Mouse (Mus musculus) urinary bladder, adult 2 months (tissue): Measurements from ENCODE around the gene Slit2. TPM values are rescaled to one million over a fixed set of nuclear protein-coding genes. Genes with fewer than 3 reads are reported as not detected.

Experiments
- DNase-seq: peaks from one replicate; pipeline ENCODE4 v3.0.0; 2022; ENCODE audit warnings: low spot score
- polyA plus RNA-seq: library from polyadenylated mRNA; depleted of rRNA; stranded (reverse); fragments of >200 nt; gene quantifications from 2 replicates; pipeline ENCODE4 v1.2.3, GENCODE M21; 2012; rRNA removed

Gene Slit2
- polyA plus RNA-seq = 4.8 and 6.5 TPM in 2 replicates

DNA sequence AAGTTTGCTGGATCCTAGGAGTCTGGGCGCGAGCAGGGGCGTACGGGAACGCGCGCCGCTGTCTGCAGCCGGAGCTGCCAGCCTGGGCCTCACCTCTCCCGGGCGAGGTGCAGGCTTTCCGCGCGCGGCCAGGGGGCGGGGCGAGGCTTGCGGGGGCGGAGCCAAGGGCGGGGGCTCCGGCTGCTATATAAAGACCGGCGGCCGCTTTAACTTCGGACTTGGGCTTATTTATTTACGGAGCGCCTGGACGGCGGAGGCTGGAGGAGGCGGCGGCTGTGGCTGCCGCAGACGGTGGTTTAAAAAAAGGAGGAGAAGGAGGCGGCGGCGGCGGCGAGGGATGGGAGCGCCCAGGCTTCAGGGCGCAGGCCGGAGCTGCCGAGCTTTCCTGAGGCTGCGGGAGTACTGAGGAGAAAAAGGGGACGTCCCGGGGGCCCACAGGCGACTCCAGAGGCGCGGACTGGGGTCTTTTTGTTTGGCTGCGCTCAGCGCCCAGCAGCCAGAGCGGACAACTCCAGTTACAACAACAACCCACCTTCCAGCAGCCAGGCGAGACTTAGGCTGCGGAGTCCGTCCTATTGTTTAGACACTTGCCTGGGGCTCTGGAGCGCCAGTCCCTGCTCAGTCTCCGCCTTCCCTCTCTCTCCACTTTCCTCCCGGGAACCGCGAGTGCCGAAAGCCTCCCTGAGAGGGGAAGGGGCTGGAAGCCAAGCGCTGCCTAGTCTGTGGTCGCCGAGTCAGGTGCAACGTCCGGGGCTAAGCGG, at the start of gene Slit2:
TSS of gene Slit2 (plus strand) at position 198 of the 761 bp plus-strand sequence.
- peak; percentile 82 for DNase-seq

DNA sequence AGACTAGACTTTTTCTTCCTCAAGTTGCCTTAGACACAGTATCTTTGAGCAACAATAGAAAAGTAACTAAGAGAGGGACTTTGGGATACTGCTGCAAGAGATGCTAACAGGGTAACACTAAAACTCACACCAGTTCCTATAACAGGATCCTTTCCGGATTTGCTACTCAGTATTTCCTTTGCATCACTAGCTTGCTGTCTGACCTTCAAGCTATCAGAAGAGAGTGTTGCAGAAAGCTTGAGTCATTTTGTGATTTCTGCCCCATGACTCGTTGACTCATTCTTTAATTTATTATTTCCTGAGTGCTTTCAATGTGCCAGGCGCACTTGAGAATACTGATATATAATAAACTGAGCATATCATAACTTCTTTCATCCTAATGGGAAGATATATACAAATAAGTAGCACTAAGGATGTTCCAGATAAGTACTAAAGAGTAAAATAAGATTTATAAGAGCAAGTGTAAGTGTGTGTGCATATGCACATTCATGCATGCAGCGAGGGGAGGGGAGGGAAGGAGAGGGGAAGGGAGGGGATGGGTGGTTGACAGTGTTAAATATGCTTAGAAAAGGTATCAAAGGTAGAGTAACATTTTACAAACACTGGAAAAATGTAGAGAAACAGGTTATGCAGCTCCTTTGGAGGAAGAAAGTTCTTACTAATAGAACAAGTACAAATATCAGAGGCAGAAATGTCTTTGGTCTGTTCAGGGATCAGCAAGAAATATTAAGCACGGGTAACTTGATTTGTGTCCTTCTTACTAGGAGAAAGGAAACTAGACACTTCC, 44.2 kb upstream of the Slit2 start:
- no peak for DNase-seq

DNA sequence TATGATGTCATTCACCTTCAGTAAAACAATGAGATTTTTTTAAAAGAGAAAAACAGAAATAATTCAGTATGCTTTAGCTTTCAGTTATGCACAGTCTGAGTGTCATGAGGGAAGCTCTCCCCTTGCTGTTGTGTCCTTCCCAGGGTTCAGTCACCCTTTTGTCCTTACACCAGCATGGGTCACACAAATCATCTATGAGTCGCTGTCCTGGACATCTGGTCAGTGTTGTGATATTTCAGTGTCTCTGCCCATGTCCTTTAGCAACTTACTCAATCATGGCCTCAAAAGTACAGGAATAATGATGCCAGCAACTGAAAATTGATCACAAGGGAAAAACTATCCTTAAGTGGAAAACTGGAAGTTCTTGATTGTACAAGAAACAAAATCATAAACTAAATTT, 26.5 kb upstream of the Slit2 start:
- no peak for DNase-seq

DNA sequence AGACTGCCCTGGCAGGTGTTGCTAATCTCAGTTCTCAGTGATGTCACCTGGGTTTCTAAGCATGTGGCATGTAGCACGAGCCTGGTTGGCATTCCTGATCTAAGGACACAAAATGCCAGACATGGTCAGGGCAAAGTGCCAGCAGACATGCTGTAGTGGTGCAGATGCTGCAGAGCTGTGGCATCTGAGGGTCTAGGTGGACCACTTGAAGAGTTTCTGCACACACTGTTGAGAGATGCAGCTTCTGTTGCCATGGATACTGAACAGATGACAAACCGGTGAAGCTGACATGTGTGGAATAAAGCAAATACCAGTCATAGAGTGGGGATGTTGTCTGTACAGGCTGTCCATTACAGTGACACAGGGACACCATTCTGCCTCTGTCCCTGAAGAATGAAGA, 7.1 kb upstream of the Slit2 start:
- DNase-seq = no peak

DNA sequence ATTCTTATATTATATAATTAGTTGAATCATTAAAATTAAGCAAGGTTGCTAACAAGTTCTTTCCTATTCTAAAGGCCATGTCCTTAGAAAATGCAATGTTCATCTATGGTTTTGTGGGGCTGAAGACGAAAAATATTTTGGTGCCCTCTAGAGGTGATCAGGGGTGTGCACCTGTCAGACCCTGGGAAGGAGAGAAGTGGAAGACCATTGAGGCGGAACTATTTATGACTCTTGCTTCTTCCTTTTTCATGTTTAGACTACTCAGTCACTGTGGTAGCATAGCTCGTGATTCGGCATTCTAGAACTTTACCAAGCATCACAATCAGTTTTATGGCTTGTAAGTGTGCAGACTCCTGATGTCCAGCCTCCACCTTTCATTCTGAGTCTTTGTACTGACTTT, 3.6 kb upstream of the Slit2 start:
- no peak for DNase-seq

DNA sequence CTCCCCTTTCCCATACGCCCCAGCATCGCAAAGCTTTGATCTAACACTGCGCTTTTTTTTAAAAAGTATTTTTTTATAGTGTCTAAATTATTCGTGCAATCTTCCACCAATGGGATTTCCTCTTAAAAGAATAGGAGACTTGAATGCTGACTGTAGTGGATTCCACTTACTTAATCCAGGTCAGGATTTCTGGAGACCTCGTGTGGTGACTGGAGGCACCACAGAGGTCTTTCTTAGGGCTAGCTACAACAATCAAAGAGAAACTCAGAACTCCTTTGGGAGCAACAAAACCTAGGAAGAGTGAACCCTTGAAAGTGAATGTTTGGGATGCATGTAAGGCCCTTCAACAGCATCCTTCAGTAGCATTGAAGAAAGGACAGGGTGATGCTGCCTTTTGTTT, 2.5 kb upstream of the Slit2 start:
- DNase-seq = no peak

DNA sequence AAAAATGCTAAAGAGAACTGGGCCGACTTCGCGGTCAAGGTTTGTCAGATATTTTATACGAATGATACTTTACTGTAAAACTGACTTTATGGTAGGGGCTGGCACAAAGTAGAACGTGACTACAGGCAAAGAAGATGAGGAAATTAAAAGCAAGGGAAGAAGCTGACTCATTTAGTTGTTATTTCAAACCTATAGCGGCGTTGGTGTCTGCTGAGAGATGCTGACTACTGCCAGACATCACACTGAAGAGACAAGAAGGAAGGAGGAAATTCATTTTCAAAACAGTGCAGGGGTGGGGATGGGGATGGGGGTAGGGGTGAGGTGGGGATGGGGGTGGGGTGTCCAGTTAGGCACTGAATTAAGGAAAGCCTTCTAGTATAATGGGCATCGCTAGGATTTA, 987 bp upstream of the Slit2 start:
- DNase-seq = no peak

DNA sequence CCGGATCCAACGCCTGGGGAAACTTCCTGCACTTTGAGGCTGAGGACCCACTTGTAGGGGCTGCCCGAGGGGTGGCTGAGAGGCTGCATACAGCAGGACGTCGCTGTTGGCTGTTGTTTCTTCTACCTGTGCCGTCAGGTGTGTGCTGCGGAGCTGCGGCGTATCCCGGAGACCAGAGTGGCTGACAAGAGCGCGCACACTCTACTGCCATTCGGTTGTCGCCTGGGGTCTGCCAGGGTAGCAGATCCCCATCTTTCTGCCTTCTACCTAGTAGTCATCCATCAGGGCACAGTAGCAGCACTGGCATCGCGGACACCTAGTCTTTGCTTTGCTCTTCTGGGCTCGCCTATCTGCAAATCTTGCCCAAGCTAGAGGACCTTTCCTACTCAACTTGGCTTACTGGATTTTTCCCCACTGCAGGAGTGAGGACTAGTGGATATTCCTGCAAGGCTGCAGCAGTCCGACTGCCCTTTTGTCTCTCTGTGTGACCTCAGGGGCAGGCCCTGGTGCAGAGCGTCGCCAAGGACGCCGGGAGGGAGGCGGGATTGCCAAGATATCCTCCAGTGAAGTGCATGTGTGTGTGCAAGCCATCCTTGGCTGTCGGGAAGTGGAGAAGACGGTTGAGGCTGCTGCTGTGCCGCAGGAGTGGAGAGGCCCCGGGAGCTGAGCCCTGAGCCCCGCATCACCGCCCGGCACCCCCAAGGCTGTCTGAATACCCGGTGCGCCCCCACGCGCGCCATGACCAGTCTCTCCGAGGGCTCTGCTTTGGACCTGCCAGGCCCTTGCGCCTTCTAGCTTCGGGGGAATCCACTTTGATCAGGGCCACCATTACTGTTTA, 1.0 kb downstream of the Slit2 start:
- DNase-seq = no peak

DNA sequence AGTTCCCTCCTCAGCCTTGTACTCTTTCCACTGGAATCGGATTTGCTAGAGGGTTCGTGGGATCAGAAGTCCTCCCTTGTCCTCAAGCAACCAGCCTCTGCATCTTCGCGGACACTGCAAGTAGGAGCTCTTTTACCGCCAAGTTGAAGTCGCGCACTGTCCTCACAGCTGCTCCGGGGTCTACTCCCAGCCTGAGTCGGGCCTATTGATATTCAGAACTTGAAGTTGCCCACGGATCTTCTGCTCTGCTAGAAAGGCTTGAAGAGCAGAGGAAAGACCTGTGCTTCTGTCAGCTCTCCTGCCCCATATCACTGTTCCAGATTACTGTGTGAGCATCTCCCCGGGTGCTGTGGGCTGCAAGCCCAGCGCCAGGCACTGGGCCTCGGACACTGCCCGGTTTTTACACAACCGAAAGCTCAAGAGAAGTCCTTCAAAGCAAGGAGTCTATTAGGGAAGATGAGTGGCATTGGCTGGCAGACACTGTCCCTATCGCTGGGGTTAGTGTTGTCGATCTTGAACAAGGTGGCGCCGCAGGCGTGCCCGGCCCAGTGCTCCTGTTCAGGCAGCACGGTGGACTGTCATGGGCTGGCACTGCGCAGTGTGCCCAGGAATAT, 1.8 kb downstream of the Slit2 start:
- no peak for DNase-seq

DNA sequence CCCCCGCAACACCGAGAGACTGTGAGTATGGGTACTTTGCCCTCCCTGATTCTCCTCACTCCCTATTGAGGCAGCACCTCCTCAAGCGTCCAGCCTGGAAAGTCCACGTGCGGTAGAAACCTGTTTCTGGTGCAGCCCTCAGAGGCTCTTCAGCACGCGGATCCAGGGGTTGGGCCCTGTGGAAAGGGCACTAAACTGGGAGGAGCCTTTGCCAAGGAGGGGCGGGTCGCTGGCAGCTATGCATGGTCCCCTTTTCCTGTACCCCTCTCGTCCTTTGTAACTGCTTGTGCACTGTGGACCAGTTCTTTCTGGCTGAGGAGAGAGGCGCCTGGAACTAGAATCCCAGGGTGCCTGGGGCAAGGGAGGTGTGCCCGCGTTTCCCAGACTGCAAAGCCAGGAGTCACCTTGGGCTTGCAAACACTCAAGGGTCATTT, 2.3 kb downstream of the Slit2 start:
- DNase-seq = no peak

DNA sequence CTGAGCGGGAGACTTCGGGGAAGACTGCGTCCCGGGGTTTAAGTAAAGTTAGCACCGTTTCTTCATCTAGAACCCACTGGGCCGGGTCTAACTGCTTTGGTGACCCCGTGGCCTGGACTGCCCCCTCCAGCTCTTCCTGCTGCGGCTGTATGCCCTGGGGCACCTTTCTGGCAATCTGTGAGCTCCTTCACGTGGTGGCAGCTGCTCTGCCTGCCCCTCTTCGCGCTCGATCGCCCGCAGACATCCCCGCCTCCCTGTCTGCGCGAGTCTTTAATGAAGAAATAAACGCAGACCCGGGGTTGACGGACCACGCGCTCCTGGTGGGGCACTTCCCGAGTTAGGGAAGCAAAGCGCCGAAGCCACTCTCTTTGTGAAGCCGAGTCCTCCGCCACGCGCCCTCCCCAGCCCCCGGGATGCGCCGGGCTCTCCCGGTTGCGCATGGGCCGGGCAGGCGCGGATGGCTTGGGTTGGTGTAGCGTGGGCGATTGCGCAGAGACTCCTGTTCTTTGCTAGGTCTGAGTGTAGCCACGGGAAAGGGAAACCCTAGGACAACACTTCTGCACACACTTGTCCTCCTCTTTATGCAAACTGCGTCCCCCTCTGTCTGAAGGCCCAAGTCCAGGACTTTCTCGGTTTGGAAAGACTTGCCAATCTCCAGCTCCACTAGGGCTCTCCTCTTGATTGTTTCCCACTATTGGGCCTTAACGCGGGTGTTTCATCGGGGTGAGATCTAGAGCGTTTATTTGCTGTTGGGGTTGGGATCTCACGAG, 3.1 kb downstream of the Slit2 start:
- DNase-seq = no peak

DNA sequence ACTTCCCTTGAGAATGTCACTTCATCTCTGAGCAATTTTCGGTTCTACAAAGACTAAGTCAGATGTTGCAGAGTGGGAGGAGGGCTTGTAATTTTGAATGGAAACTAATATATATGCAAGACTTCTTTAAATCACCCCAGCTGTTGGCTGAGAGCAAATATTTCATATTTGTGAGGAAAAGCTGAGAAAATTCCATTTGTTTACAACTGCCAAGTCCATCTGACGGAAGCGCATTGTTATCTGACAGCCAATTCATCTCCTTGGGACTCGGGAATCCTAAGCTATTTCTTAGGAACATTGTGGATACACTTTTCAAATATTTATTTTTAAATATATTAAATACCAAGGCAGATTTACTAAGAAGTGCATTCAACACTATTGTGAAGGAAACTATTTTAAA, 8.0 kb downstream of the Slit2 start:
- DNase-seq = no peak

DNA sequence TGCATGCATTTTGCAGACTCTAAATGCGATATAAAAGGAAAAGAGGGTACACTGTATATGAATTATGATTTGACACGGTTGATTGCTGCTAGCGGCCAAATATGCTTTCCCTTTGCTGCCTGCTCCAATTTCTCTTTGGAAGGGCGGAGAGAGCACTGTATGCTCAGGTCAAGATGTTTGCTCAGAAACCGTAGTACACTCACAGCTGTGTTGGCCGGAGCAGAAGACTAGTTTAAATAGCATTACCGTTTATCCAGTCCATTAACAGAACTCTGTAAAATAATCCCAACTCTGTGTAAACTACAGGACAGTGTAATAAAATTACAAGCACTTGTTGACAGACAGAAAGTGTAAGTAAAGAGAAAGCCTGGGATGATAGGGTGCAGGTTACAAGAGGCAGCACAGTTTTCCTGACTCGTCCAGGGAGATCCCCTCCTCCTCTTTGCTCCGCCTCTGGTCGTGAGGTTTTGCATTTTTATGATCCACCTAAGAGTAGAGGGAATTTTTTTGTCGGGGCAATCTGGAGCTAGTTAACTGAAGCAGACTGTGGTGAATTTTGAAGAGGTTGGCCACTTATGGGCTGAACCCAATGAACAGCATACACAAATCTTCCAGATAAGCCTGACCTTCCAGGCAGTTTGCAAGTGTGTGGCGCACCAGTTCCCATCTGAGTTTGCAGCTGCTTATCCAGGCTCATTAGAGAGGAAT, 20.9 kb downstream of the Slit2 start:
- no peak for DNase-seq

DNA sequence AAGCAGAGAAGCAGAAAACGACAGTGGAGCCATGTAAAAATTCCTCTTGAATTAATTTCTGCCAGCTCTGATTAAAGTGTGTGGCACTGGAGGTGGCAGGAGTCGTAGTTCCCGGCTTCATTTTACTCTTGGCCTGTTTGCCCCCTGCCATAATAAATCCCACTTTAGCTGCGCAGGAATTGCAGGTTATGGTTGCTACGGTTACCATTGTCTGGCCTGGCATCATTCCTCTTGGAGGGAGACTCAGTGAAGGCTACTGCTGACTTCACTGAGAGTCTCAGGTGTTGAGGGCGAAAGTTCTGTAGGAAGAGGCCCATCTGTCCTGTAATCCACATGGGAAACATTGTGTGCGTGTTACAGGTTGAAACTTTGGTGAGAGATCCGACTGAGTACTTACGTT, 22.6 kb downstream of the Slit2 start:
- DNase-seq = no peak

DNA sequence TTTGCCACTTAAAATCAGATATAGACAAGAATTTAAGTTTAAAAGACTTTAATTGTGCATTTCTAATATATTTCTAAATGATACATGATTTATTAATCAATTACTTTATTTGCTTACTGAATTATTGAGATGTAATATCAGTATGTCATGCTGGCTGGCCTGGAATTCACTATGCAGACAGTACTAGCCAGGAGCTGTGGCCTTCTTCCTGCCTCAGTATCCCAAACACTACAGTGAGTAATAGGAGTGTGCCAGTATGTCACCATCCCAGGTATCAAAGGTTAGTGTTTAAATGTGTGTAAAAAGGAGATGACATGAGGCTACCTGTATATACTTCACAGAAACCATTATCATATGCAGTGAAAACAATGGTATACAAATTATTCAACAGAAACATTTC, 23.1 kb downstream of the Slit2 start:
- DNase-seq = no peak

DNA sequence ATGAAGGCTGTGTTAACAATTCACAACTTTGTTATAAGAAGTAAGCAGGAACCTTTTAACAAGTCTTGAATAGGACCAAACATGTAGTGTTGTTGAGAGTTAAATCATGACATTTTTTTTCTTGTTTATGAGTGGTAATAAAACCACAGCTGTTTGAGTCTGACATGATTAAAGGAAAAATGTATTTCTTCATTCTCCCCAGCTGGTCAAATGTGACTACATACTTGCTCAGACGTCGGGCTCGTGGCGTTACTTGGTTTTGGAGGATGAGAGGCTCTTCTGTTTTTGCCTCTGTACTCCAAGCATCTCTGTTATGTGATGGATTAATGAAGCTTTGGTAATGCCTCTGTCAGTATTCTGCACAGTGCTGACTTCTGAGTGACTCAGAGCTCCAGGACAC, 40.5 kb downstream of the Slit2 start:
- no peak for DNase-seq

DNA sequence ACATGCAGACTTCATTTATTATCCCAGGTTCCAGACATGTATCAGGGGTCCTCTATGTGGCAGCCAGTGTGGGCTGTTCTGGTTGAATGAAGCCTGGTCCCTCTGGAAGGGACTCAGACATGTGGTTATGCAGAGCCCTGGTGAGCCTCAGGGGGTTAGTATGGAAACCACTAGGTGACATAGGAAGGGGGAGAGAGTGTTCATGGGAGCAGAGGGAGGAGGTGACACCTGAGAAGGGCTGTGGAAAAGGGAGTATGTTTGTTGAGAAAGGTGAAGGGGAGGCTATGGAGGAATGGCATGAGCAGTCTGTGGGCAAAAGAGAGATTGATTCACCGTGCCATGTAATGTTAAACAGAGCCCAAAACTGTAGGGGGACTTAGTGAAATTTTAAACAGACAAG, 51.9 kb downstream of the Slit2 start:
- no peak for DNase-seq

DNA sequence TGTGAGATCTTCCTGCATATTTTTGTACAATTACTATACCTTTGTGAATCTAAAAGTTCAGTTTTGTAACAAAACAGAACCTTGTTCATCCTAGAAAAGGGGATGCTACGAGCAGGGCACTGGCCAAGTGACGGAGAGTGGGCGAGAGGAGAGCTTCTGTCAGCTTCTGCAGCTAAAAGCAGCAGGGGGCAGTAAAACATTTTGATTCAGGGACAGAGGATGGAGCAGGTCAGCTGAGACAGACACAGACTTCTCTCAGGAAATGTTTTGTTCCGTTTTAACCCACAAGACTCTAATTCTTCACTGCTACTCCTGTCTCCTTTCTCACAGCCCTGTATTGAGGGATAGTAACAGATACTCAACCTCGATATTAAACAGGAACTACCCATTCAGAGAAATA, 55.1 kb downstream of the Slit2 start:
- no peak for DNase-seq

DNA sequence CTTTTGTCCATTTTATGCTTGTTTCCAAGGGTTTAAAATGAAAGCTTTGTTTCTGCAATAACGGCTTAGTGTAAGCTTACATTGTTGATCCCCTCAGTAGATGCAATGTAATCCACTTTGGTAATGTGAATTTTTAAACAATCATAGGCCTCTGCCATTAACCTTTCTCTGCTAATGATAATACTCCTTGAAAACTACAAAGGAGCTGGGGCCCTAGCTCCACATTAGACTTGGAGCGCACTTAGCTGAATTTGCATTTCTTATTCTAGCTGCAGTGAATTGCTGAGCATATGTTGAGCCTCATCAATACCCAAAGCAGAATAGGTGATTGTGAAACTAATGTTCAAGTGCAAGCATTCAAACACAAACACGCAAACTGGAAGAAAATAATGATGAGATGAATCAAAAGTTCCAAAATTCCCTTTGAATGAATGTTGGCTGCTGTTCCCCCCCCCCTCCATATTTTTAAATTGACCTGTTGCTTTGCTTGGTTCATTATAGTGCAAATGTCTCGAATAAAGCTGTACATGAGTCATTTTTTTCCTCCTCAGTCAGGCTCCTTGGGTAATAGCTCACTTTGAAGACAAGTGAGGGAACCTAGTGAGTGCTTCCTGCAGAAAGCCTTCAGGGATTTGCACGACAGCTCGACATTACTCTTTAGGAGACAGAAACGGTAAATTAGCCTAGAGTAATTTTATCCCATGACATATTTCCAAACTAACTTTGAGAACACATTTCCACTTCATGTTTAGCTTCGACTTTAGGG, 66.2 kb downstream of the Slit2 start:
- DNase-seq = no peak
